28 mouse cellular contexts compared by ENCODE assay signal in the genomic region with DNA sequence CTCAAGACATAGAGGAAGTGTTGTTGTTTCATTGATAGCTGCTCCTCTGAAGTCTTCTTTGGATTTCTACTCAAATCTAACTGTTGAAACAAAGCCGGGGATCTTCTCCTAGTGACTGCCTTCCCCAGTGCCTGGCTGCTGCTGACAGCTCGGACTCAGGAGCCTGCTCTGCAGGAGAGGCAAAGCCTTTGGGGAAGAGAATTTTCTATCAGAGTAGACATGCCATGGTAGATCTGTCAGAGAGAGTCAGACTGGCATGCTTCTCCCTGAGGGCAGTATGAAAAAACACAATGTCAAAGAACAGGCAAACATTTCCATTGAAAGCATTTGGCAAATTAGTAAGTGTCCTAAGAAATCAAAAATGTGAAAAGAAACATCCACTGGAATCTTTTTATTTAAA. TPM values are rescaled to one million over a fixed set of nuclear protein-coding genes. Genes with fewer than 3 reads are reported as not detected.
DNase-seq lines count a peak whose midpoint lies in the region; ATAC-seq lines count a peak whose summit lies in the region.
"Had no signal": no experiment of that assay in that cellular context is flagged by ENCODE, and none has a peak within 500 bp of the region (broad histone marks: within the 10 kb centered on the region; RNA-seq: fewer than 3 reads in every experiment).

No protein-coding gene starts in this region.

- no peak for ATAC-seq in embryonic facial prominence, embryonic 14.5 days (ENCODE audit: low read depth)
- ATAC-seq: activated CD4-positive, CD25-positive, alpha-beta regulatory T cell, adult 4 months; CD4-positive, CD25-positive, alpha-beta regulatory T cell, adult 4 months; forebrain, embryonic 14.5 days; forebrain, embryonic 16.5 days; Patski had no signal

- no peaks in the 10 kb centered on the region for H3K27me3 ChIP-seq in embryonic facial prominence, embryonic 14.5 days (replicated peaks; ENCODE audit: control insufficient read depth, insufficient read depth, low read length)
- no peaks in the 10 kb centered on the region for H3K27me3 ChIP-seq in embryonic facial prominence, embryonic 10.5 days (replicated peaks; ENCODE audit: low read depth, poor library complexity, severe bottlenecking)
- H3K27me3 ChIP-seq: CH12.LX; embryonic facial prominence, embryonic 12.5 days; embryonic facial prominence, embryonic 15.5 days; forebrain, embryonic 12.5 days had no signal

- H3K36me3 ChIP-seq in embryonic facial prominence, embryonic 14.5 days (ENCODE audit: control insufficient read depth, insufficient read depth, low read length), result no peaks in the 10 kb centered on the region
- H3K36me3 ChIP-seq in embryonic facial prominence, embryonic 10.5 days (replicated peaks), result no peaks in the 10 kb centered on the region
- H3K36me3 ChIP-seq: embryonic facial prominence, embryonic 12.5 days; embryonic facial prominence, embryonic 15.5 days; forebrain, embryonic 10.5 days; forebrain, embryonic 12.5 days; G1E had no signal

- H3K27ac ChIP-seq in embryonic facial prominence, embryonic 14.5 days (replicated peaks; ENCODE audit: low read depth, low read length), result no peak overlapping the region
- no peak overlapping the region for H3K27ac ChIP-seq in embryonic facial prominence, embryonic 10.5 days (replicated peaks)
- H3K27ac ChIP-seq: embryonic facial prominence, embryonic 12.5 days; embryonic facial prominence, embryonic 15.5 days; forebrain, embryonic 10.5 days; forebrain, embryonic 12.5 days had no signal

- no peak overlapping the region for H3K4me2 ChIP-seq in embryonic facial prominence, embryonic 14.5 days (ENCODE audit: low read depth, low read length)
- H3K4me2 ChIP-seq: embryonic facial prominence, embryonic 12.5 days; embryonic facial prominence, embryonic 15.5 days; forebrain, embryonic 12.5 days had no signal

- H3K9ac ChIP-seq in embryonic facial prominence, embryonic 14.5 days (ENCODE audit: low read depth, low read length), result no peak overlapping the region
- H3K9ac ChIP-seq: embryonic facial prominence, embryonic 12.5 days; embryonic facial prominence, embryonic 15.5 days; forebrain, embryonic 12.5 days had no signal

- WGBS in embryonic facial prominence, embryonic 14.5 days, result 34% methylated on average over 2 of the region's 2 CpGs
- WGBS in embryonic facial prominence, embryonic 10.5 days, result 43% methylated on average over 2 of the region's 2 CpGs

- peak; percentile 5 for DNase-seq in embryonic facial prominence, embryonic 14.5 days (ENCODE audit: low spot score)
- DNase-seq in embryonic facial prominence, embryonic 10.5 days (ENCODE audit: low spot score), result no peak
- DNase-seq in left cerebral cortex, postnatal 4 days, result peak; percentile 10
- DNase-seq in left cerebral cortex, postnatal 25 days (ENCODE audit: low spot score in 2 of 2), result no peak
- peak; percentile 51 for DNase-seq in retina, embryonic 14.5 days (ENCODE audit: low spot score)
- no peak for DNase-seq in cerebellum, adult 11 months
- DNase-seq: adrenal gland, adult 8-10 months; adrenal gland, postnatal 14 days; adrenal gland, postnatal 36 days; B cell, adult 2 months; cerebellum, adult 18-20 months; cerebellum, adult 8-10 months; cerebellum, adult 9-11 months; cerebellum, postnatal 36 days; embryo, embryonic 11 days had no signal

- no peaks in the 10 kb centered on the region for H3K9me3 ChIP-seq in embryonic facial prominence, embryonic 14.5 days (ENCODE audit: control insufficient read depth, low read length)
- no peaks in the 10 kb centered on the region for H3K9me3 ChIP-seq in embryonic facial prominence, embryonic 10.5 days
- H3K9me3 ChIP-seq: embryonic facial prominence, embryonic 12.5 days; embryonic facial prominence, embryonic 15.5 days; forebrain, embryonic 10.5 days; forebrain, embryonic 12.5 days; G1E had no signal

- H3K4me3 ChIP-seq in embryonic facial prominence, embryonic 14.5 days (ENCODE audit: low read depth, low read length), result no peak overlapping the region
- no peak overlapping the region for H3K4me3 ChIP-seq in embryonic facial prominence, embryonic 10.5 days
- H3K4me3 ChIP-seq: embryonic facial prominence, embryonic 12.5 days; embryonic facial prominence, embryonic 15.5 days; erythroblast, embryonic 14.5 days; forebrain, embryonic 10.5 days; forebrain, embryonic 12.5 days had no signal

- H3K4me1 ChIP-seq in embryonic facial prominence, embryonic 14.5 days (ENCODE audit: control insufficient read depth, insufficient read depth, low read length), result no peaks in the 10 kb centered on the region
- no peaks in the 10 kb centered on the region for H3K4me1 ChIP-seq in embryonic facial prominence, embryonic 10.5 days
- H3K4me1 ChIP-seq: embryonic facial prominence, embryonic 12.5 days; embryonic facial prominence, embryonic 15.5 days; forebrain, embryonic 10.5 days; forebrain, embryonic 12.5 days had no signal

- intact Hi-C loops in left cerebral cortex, postnatal 4 days (cut with DNase I), result no loop called here
- intact Hi-C loops in left cerebral cortex, postnatal 25 days (cut with DNase I), result no loop called here

RNA-seq across cellular contexts. Expression of a gene that starts 9.4 kb away (rescaled TPM):
- 3.7 and 4.0 TPM in 2 replicates for polyA plus RNA-seq in embryonic facial prominence, embryonic 14.5 days (2014; fragmentation: Nextera tagmentation; extraction: Ambion mirVana)
- 1.8 and 2.0 TPM in 2 replicates for polyA plus RNA-seq in embryonic facial prominence, embryonic 10.5 days (2016; fragmentation: Nextera tagmentation; extraction: Ambion mirVana)
- total RNA-seq in left cerebral cortex, postnatal 4 days (2021), result 10 to 100 TPM; 11.2 to 11.7 TPM
- total RNA-seq in left cerebral cortex, postnatal 25 days (2021), result 10 to 100 TPM; 12.8 to 16.9 TPM
- total RNA-seq: CH12.LX; common myeloid progenitor, adult 5-6 weeks had no signal
- polyA plus RNA-seq: activated CD4-positive, CD25-positive, alpha-beta regulatory T cell, adult 4 months; CD4-positive, CD25-positive, alpha-beta regulatory T cell, adult 4 months; erythroblast, embryonic 14.5 days; G1E; Patski had no signal

Comparison
In these comparisons a context has a peak if more than half of its experiments do, and no peak if none do; other contexts are left out.
1. DNase-seq: peak in embryonic facial prominence, embryonic 14.5 days (single experiment), left cerebral cortex, postnatal 4 days (single experiment) and retina, embryonic 14.5 days (single experiment); none in embryonic facial prominence, embryonic 10.5 days (single experiment), left cerebral cortex, postnatal 25 days (0 of 2) and cerebellum, adult 11 months (single experiment).